Mouse (Mus musculus): ENCODE data around the gene Ddx17.
A peak's percentile ranks its signal among the peaks of the same experiment; 100 is the strongest.

The Ddx17 gene

GRCm38 (mm10) chr15:79546410-79547288 is at the start of gene Ddx17:
Gene Ddx17 (minus strand): TSS chr15:79546741.
- DNase-seq, result peak; percentile 97

- DNase-seq, result no peak
These were observed 35.0 kb upstream of the Ddx17 start for GRCm38 (mm10) chr15:79581581-79581980.

- no peak for DNase-seq
These were observed 31.3 kb upstream of the Ddx17 start for GRCm38 (mm10) chr15:79577671-79578426.

GRCm38 (mm10) chr15:79576947-79577346 is 30.4 kb upstream of the Ddx17 start:
- DNase-seq, result no peak

GRCm38 (mm10) chr15:79575543-79576222 is 29.1 kb upstream of the Ddx17 start:
- DNase-seq, result no peak

- DNase-seq, result no peak
These were observed 15.9 kb upstream of the Ddx17 start for GRCm38 (mm10) chr15:79562417-79562816.

- DNase-seq, result no peak
These were observed 13.1 kb upstream of the Ddx17 start for GRCm38 (mm10) chr15:79559649-79560048.

- no peak for DNase-seq
These were observed 6.0 kb upstream of the Ddx17 start for GRCm38 (mm10) chr15:79552566-79552965.

- DNase-seq, result no peak
These were observed 1.7 kb upstream of the Ddx17 start for GRCm38 (mm10) chr15:79548226-79548625.

- DNase-seq, result no peak
These were observed 814 bp upstream of the Ddx17 start for GRCm38 (mm10) chr15:79547289-79547820.

GRCm38 (mm10) chr15:79545921-79546399 is 581 bp downstream of the Ddx17 start:
- peak; percentile 73 for DNase-seq

GRCm38 (mm10) chr15:79545496-79545895 is 1.0 kb downstream of the Ddx17 start:
- no peak for DNase-seq

- DNase-seq, result no peak
These were observed 2.6 kb downstream of the Ddx17 start for GRCm38 (mm10) chr15:79543968-79544367.

GRCm38 (mm10) chr15:79533796-79534195 is 12.7 kb downstream of the Ddx17 start:
- DNase-seq, result no peak

- DNase-seq, result no peak
These were observed 16.6 kb downstream of the Ddx17 start for GRCm38 (mm10) chr15:79529935-79530334.

- DNase-seq, result no peak
These were observed 18.4 kb downstream of the Ddx17 start for GRCm38 (mm10) chr15:79527991-79528639.

- peak; percentile 79 for DNase-seq
These were observed 19.3 kb downstream of the Ddx17 start for GRCm38 (mm10) chr15:79527192-79527591.

GRCm38 (mm10) chr15:79525979-79526768 is 20.4 kb downstream of the Ddx17 start:
- DNase-seq, result no peak

- no peak for DNase-seq
These were observed 21.0 kb downstream of the Ddx17 start for GRCm38 (mm10) chr15:79525564-79525963.

GRCm38 (mm10) chr15:79519400-79520220 is 26.9 kb downstream of the Ddx17 start:
- DNase-seq, result no peak

GRCm38 (mm10) chr15:79518571-79518970 is 28.0 kb downstream of the Ddx17 start:
- no peak for DNase-seq

All from cerebellum, adult 9-11 months (tissue).